14 mouse cellular contexts compared by ENCODE assay signal in the genomic region with DNA sequence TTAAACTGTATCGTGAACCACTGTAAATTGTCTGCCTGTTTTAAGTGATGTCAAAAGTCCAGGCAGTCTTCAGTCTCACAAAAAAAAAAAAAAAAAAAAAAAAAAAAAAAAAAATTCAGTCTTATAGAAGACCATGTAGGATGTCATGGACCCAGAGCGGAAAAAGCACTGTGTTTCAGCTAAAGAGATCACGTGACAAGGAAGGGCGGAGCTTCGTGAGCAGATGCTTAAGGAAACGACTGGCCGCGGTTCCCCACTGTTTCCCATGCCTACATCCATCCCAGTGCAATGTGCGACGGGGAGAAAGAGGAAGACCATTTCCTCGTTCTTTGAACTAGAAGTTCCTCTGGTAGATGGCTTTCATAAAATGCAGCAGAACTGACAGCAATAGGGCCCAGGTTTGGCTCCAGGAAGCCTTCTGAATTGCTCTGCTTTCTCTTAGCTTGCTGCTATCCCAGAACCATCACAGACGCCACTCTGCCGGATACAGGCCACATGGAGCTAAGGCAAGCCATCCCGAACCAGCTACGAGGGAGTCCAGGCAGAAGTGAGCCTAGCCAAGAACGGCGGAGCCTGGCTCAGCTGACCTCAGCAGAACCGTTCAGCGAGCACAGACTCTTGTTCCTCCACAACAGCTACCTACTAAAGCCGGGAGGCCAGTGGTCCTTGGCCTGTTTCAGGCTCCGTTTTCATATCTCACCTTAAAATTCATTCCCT.
A peak's percentile ranks its signal among the peaks of the same experiment; 100 is the strongest.
DNase-seq lines count a peak whose midpoint lies in the region; ATAC-seq and TF ChIP-seq lines count a peak whose summit lies in the region.
"Had no signal": no experiment of that assay in that cellular context is flagged by ENCODE, and none has a peak within 500 bp of the region (broad histone marks: within the 10 kb centered on the region; RNA-seq: fewer than 3 reads in every experiment).

No protein-coding gene starts in this region.

- peak; percentile 53 for DNase-seq in lung, postnatal 36 days
- no peak for DNase-seq in lung, postnatal 25 days (ENCODE audit: low spot score)
- peak in 1 of 3 experiments; percentile 43 for DNase-seq in liver, embryonic 14.5 days (ENCODE audit: low read depth in 3 of 3, low spot score in 3 of 3)
- DNase-seq in thymus, postnatal 4 days = peak; percentile 55
- DNase-seq in midbrain, embryonic 14.5 days = no peak
- DNase-seq: cerebellum, postnatal 36 days; heart, postnatal 10 days had no signal

- no peaks in the 10 kb centered on the region for H3K27me3 ChIP-seq in liver, embryonic 14.5 days (ENCODE audit: control insufficient read depth, insufficient read depth, low read length)
- H3K27me3 ChIP-seq in midbrain, embryonic 14.5 days (ENCODE audit: control insufficient read depth, insufficient read depth, low read length) = no peaks in the 10 kb centered on the region
- H3K27me3 ChIP-seq: embryonic facial prominence, embryonic 15.5 days; forebrain, embryonic 15.5 days; limb, embryonic 15.5 days; midbrain, embryonic 15.5 days had no signal

- no peaks in the 10 kb centered on the region for H3K9me3 ChIP-seq in liver, embryonic 14.5 days (ENCODE audit: control insufficient read depth, low read length)
- no peaks in the 10 kb centered on the region for H3K9me3 ChIP-seq in midbrain, embryonic 14.5 days (ENCODE audit: control insufficient read depth, low read length)
- H3K9me3 ChIP-seq: embryonic facial prominence, embryonic 15.5 days; forebrain, embryonic 15.5 days; limb, embryonic 15.5 days; midbrain, embryonic 15.5 days had no signal

- H3K9ac ChIP-seq in liver, embryonic 14.5 days (replicated peaks) = no peak overlapping the region
- no peak overlapping the region for H3K9ac ChIP-seq in midbrain, embryonic 14.5 days (replicated peaks; ENCODE audit: low read length)
- H3K9ac ChIP-seq: embryonic facial prominence, embryonic 15.5 days; forebrain, embryonic 15.5 days; limb, embryonic 15.5 days; midbrain, embryonic 15.5 days had no signal

- ATAC-seq in liver, embryonic 14.5 days (ENCODE audit: insufficient read depth) = no peak
- ATAC-seq in midbrain, embryonic 14.5 days (ENCODE audit: low FRiP score, low TSS enrichment) = no peak
- ATAC-seq in megakaryocyte-erythroid progenitor cell, adult 5-6 weeks (replicated peaks; ENCODE audit: low FRiP score, low TSS enrichment, poor library complexity, severe bottlenecking) = no peak
- ATAC-seq: forebrain, embryonic 15.5 days; midbrain, embryonic 15.5 days had no signal

- no peak for TF ChIP-seq CTCF in bone marrow macrophage, adult 2 months (IDR thresholded peaks at IDR 0.05; ENCODE audit: low read depth, low read length)
- no peak for TF ChIP-seq CTCF in liver, embryonic 14.5 days (IDR thresholded peaks at IDR 0.05; ENCODE audit: low read depth)

- H3K4me3 ChIP-seq in bone marrow macrophage, adult 2 months (ENCODE audit: insufficient read depth, low read length) = peak overlapping the region; percentile 34
- no peak overlapping the region for H3K4me3 ChIP-seq in liver, embryonic 14.5 days (ENCODE audit: insufficient read depth in 1 of 2, low read depth in 2 of 2, low read length in 2 of 2)
- no peak overlapping the region for H3K4me3 ChIP-seq in midbrain, embryonic 14.5 days (replicated peaks; ENCODE audit: low read depth, low read length)
- H3K4me3 ChIP-seq: embryonic facial prominence, embryonic 15.5 days; forebrain, embryonic 15.5 days; limb, embryonic 15.5 days; midbrain, embryonic 15.5 days had no signal

- no peak for TF ChIP-seq EP300 in liver, embryonic 14.5 days (IDR thresholded peaks at IDR 0.05; ENCODE audit: low read depth)

- WGBS in liver, embryonic 14.5 days (ENCODE audit: insufficient replicate concordance) = 57% methylated on average over 21 of the region's 21 CpGs
- 87% methylated on average over 21 of the region's 21 CpGs for WGBS in midbrain, embryonic 14.5 days

- peak overlapping the region; percentile 8; the same call in 1 of the 2 replicates for H3K4me2 ChIP-seq in liver, embryonic 14.5 days (ENCODE audit: low read depth)
- H3K4me2 ChIP-seq in midbrain, embryonic 14.5 days (ENCODE audit: low read length) = no peak overlapping the region
- H3K4me2 ChIP-seq: embryonic facial prominence, embryonic 15.5 days; forebrain, embryonic 15.5 days; limb, embryonic 15.5 days; midbrain, embryonic 15.5 days had no signal

- peak overlapping the region; percentile 91 for H3K27ac ChIP-seq in bone marrow macrophage, adult 2 months (ENCODE audit: insufficient read depth, low read depth, low read length)
- H3K27ac ChIP-seq in liver, embryonic 14.5 days = no peak overlapping the region
- no peak overlapping the region for H3K27ac ChIP-seq in midbrain, embryonic 14.5 days (replicated peaks; ENCODE audit: low read depth, low read length)
- H3K27ac ChIP-seq: embryonic facial prominence, embryonic 15.5 days; forebrain, embryonic 15.5 days; kidney, postnatal 0 days; limb, embryonic 15.5 days; midbrain, embryonic 15.5 days had no signal

- H3K4me1 ChIP-seq in bone marrow macrophage, adult 2 months (ENCODE audit: control insufficient read depth, insufficient read depth, low read length) = peaks cover 35% of the 10 kb centered on the region
- no peaks in the 10 kb centered on the region for H3K4me1 ChIP-seq in liver, embryonic 14.5 days (replicated peaks; ENCODE audit: control insufficient read depth in 2 of 2, insufficient read depth in 2 of 2, low read length in 1 of 2)
- no peaks in the 10 kb centered on the region for H3K4me1 ChIP-seq in midbrain, embryonic 14.5 days (ENCODE audit: control insufficient read depth, insufficient read depth, low read length)
- H3K4me1 ChIP-seq: embryonic facial prominence, embryonic 15.5 days; forebrain, embryonic 15.5 days; limb, embryonic 15.5 days; midbrain, embryonic 15.5 days had no signal

- no peak for TF ChIP-seq POLR2A in bone marrow macrophage, adult 2 months (IDR thresholded peaks at IDR 0.05; ENCODE audit: borderline replicate concordance, low read depth, low read length)

- H3K36me3 ChIP-seq in liver, embryonic 14.5 days (replicated peaks; ENCODE audit: control insufficient read depth, insufficient read depth, low read depth) = no peaks in the 10 kb centered on the region
- no peaks in the 10 kb centered on the region for H3K36me3 ChIP-seq in midbrain, embryonic 14.5 days (ENCODE audit: control insufficient read depth, insufficient read depth, low read length)
- H3K36me3 ChIP-seq: embryonic facial prominence, embryonic 15.5 days; forebrain, embryonic 15.5 days; limb, embryonic 15.5 days; midbrain, embryonic 15.5 days had no signal

Comparison
In these comparisons a context has a peak if more than half of its experiments do, and no peak if none do; other contexts are left out.
1. DNase-seq: peak in lung, postnatal 36 days (single experiment) and thymus, postnatal 4 days (single experiment); none in lung, postnatal 25 days (single experiment) and midbrain, embryonic 14.5 days (single experiment).